Mouse (Mus musculus) bone marrow, adult 2 months (tissue): ENCODE results near the gene Nampt.

Experiments used
- CTCF ChIP-seq: fragments of 200-500 bp; IDR thresholded peaks from 2 replicates; pipeline ENCODE4 v1.5.1; 2011; ENCODE audit warnings: low read length, control low read depth; ENCODE audit not compliant: control insufficient read depth, insufficient read depth
- POLR2A ChIP-seq: fragments of 200-500 bp; IDR thresholded peaks from 2 replicates; pipeline ENCODE4 v1.6.1; 2011; ENCODE audit warnings: low read depth, mild to moderate bottlenecking, control low read depth, low read length, borderline replicate concordance; ENCODE audit not compliant: control insufficient read depth

DNA sequence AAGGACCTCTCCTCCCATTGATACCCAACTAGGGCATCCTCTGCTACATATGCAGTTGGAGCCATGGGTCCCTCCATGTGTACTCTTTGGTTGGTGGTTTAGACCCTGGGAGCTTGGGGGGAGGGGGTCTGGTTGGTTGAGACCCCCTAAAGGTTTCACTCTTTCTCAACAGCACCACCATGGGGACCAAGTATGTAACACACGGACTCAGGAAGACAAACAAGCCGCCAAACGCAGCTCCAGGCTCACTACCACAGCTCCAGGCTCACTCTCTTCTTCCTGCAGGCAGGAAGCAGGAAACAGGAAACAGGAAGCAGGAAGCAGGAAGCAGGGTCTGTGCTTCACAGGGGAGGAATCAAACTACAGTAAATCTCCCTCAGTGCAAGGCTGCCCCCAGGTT lies 60.0 kb downstream of the Nampt start:
- TF ChIP-seq CTCF (no peak), POLR2A (no peak)
